Mouse (Mus musculus) CH12.LX (cell line): ENCODE measurements around the gene Kcnc3. TPM values are rescaled to one million over a fixed set of nuclear protein-coding genes. Genes with fewer than 3 reads are reported as not detected.

Experiments
- DNase-seq: peaks from one replicate; pipeline ENCODE4 v3.0.0-alpha.2; 2013; ENCODE audit errors: extremely low read depth
- H3K27ac ChIP-seq: 2 replicates; pipeline ENCODE4 v1.5.1; 2012; ENCODE audit warnings: low read depth, mild to moderate bottlenecking, control low read depth, moderate library complexity; ENCODE audit not compliant: insufficient read depth
- H3K27me3 ChIP-seq: replicated peaks from 2 replicates; pipeline ENCODE3; 2012; ENCODE audit warnings: inconsistent platforms
- H3K36me3 ChIP-seq, 2 experiments: replicated peaks in 1 of 2; 2 replicates each; pipeline versions ENCODE3 to v1.6.1; 2012; ENCODE audit warnings: inconsistent platforms in 1 of 2, low read length in 1 of 2, mild to moderate bottlenecking in 1 of 2, mixed read lengths in 1 of 2, moderate library complexity in 1 of 2; ENCODE audit not compliant: control insufficient read depth in 1 of 2, insufficient read depth in 1 of 2
- H3K4me1 ChIP-seq, 2 experiments: 2 replicates each; pipeline ENCODE4 v1.6.1; 2012; ENCODE audit warnings: inconsistent platforms in 1 of 2, moderate library complexity in 1 of 2; ENCODE audit not compliant: insufficient read depth in 2 of 2, control insufficient read depth in 1 of 2
- H3K4me2 ChIP-seq: 2 replicates; pipeline ENCODE4 v1.6.1; 2012; ENCODE audit warnings: low read depth, mild to moderate bottlenecking, control low read depth; ENCODE audit not compliant: poor library complexity, insufficient read depth, severe bottlenecking
- H3K4me3 ChIP-seq, 3 experiments: fragments of 150-350 bp in 1 of 3; sonication (generic) in 1 of 3; replicated peaks in 1 of 3; 2 replicates each; pipeline versions ENCODE3 to v1.5.1; 2011 to 2012; ENCODE audit warnings: low read depth in 2 of 3, low read length in 2 of 3, mild to moderate bottlenecking in 2 of 3, moderate library complexity in 2 of 3, control low read depth in 1 of 3, improper control_type of control experiment in 1 of 3, inconsistent platforms in 1 of 3, mixed read lengths in 1 of 3; ENCODE audit not compliant: poor library complexity in 1 of 3
- H3K79me2 ChIP-seq: replicated peaks from 2 replicates; pipeline ENCODE4 v1.6.1; 2012; ENCODE audit warnings: mild to moderate bottlenecking, moderate library complexity; ENCODE audit not compliant: control insufficient read depth, poor library complexity, insufficient read depth, severe bottlenecking; ENCODE audit errors: extremely low read depth
- H3K9ac ChIP-seq: 2 replicates; pipeline ENCODE4 v1.6.1; 2012; ENCODE audit warnings: low read depth, mild to moderate bottlenecking, control low read depth, moderate library complexity; ENCODE audit not compliant: insufficient read depth
- H3K9me3 ChIP-seq: replicated peaks from 2 replicates; pipeline ENCODE3; 2012; ENCODE audit warnings: low read length, inconsistent platforms, mixed read lengths
- GABPA ChIP-seq: IDR thresholded peaks from 2 replicates; pipeline ENCODE4 v1.6.1; 2012; ENCODE audit warnings: low read depth, low read length, improper control_type of control experiment, inconsistent platforms; ENCODE audit not compliant: insufficient replicate concordance
- HCFC1 ChIP-seq: IDR thresholded peaks from 2 replicates; pipeline ENCODE4 v1.6.1; 2012; ENCODE audit warnings: low read depth, mild to moderate bottlenecking, inconsistent platforms, low read length, improper control_type of control experiment
- IRF4 ChIP-seq: IDR thresholded peaks from 2 replicates; pipeline ENCODE4 v1.6.1; 2014; ENCODE audit warnings: low read depth, mild to moderate bottlenecking, inconsistent platforms, low read length, improper control_type of control experiment
- JUND ChIP-seq: conservative IDR thresholded peaks from 2 replicates; pipeline ENCODE4 v1.6.1; 2011; ENCODE audit warnings: low read depth, low read length, improper control_type of control experiment
- MAZ ChIP-seq: IDR thresholded peaks from 2 replicates; pipeline ENCODE4 v1.6.1; 2012; ENCODE audit warnings: low read depth, mild to moderate bottlenecking, inconsistent platforms, low read length, improper control_type of control experiment, moderate library complexity
- MYC ChIP-seq: IDR thresholded peaks from 2 replicates; pipeline ENCODE4 v1.6.1; 2011; ENCODE audit warnings: low read depth, mild to moderate bottlenecking, improper control_type of control experiment, low read length
- NRF1 ChIP-seq: IDR thresholded peaks from 2 replicates; pipeline ENCODE4 v1.6.1; 2014; ENCODE audit warnings: low read depth, mild to moderate bottlenecking, inconsistent platforms, low read length, improper control_type of control experiment, moderate library complexity
- PAX5 ChIP-seq: IDR thresholded peaks from 2 replicates; pipeline ENCODE4 v1.6.1; 2012; ENCODE audit warnings: low read length, inconsistent platforms, mixed read lengths
- SIN3A ChIP-seq: IDR thresholded peaks from 2 replicates; pipeline ENCODE4 v1.6.1; 2012; ENCODE audit warnings: low read length, improper control_type of control experiment, inconsistent platforms
- SMC3 ChIP-seq: IDR thresholded peaks from 2 replicates; pipeline ENCODE4 v1.6.1; 2011; ENCODE audit warnings: low read depth, low read length, improper control_type of control experiment
- UBTF ChIP-seq: IDR thresholded peaks from 2 replicates; pipeline ENCODE4 v1.6.1; 2012; ENCODE audit warnings: low read depth, mild to moderate bottlenecking, inconsistent platforms, low read length, improper control_type of control experiment, moderate library complexity
- ZC3H11A ChIP-seq: IDR thresholded peaks from 2 replicates; pipeline ENCODE4 v1.6.1; 2012; ENCODE audit warnings: low read depth, mild to moderate bottlenecking, inconsistent platforms, low read length, improper control_type of control experiment
- ZKSCAN1 ChIP-seq: IDR thresholded peaks from 2 replicates; pipeline ENCODE4 v1.6.1; 2012; ENCODE audit warnings: low read depth, inconsistent platforms, low read length, improper control_type of control experiment, borderline replicate concordance
- ZMIZ1 ChIP-seq: IDR thresholded peaks from 2 replicates; pipeline ENCODE4 v1.6.1; 2012; ENCODE audit warnings: low read depth, mild to moderate bottlenecking, inconsistent platforms, low read length, improper control_type of control experiment
- dilution Hi-C: fragments of 300-500 bp; cut with MboI; formaldehyde crosslinking; loops from 2 replicates; pipeline ENCODE4 v1.14.3; 2020; ENCODE audit warnings: low sequenced_read_pairs; ENCODE audit not compliant: extremely low pct_unique_long_range_greater_than_20kb, extremely low pct_ligation_motif_present
- in situ Hi-C: fragments of 300-500 bp; cut with MboI; formaldehyde crosslinking; loops from 3 replicates; pipeline ENCODE4 v1.14.3; 2019; ENCODE audit warnings: low sequenced_read_pairs, low pct_ligation_motif_present, low pct_unique_long_range_greater_than_20kb, mixed read lengths
- polyA plus RNA-seq: library from polyadenylated mRNA; unstranded; fragments of >175 nt; gene quantifications from 2 replicates; pipeline ENCODE4 v1.2.1, GENCODE M21; 2012; ENCODE audit warnings: low read depth; ENCODE audit not compliant: insufficient read length
- total RNA-seq, 2 experiments: library from RNA; depleted of rRNA; stranded (reverse); fragments of 300-350 nt in 1 of 2; fragments of >200 nt in 1 of 2; gene quantifications; 2 replicates each; pipeline ENCODE4 v1.2.3; 2012 to 2014

The Kcnc3 gene
- total and polyA plus RNA-seq, 3 experiments = 0.31 to 5.6 (median 1.7) TPM

- Histone ChIP-seq H3K4me3 (no peak overlapping the region), H3K9me3 (no peaks in the 10 kb centered on the region), H3K9ac (no peak overlapping the region), H3K36me3 (peaks cover 0 to 22% of the 10 kb centered on the region in 2 experiments), H3K4me1 (peaks cover 9 to 21% of the 10 kb centered on the region in 2 experiments; a peak in 2 of 4 replicates), H3K27ac (no peak overlapping the region), H3K27me3 (no peaks in the 10 kb centered on the region), H3K79me2 (no peaks in the 10 kb centered on the region), H3K4me2 (no peak overlapping the region)
- in situ Hi-C loops = no loop called here
- DNase-seq = no peak
- dilution Hi-C loops = no loop called here
- TF ChIP-seq ZMIZ1 (no peak), ZC3H11A (no peak), MYC (no peak), ZKSCAN1 (no peak), SMC3 (no peak), UBTF (no peak), IRF4 (no peak), PAX5 (no peak)
These were observed 12.0 kb downstream of the Kcnc3 start for GRCm38 (mm10) chr7:44602443-44602842.

DNA sequence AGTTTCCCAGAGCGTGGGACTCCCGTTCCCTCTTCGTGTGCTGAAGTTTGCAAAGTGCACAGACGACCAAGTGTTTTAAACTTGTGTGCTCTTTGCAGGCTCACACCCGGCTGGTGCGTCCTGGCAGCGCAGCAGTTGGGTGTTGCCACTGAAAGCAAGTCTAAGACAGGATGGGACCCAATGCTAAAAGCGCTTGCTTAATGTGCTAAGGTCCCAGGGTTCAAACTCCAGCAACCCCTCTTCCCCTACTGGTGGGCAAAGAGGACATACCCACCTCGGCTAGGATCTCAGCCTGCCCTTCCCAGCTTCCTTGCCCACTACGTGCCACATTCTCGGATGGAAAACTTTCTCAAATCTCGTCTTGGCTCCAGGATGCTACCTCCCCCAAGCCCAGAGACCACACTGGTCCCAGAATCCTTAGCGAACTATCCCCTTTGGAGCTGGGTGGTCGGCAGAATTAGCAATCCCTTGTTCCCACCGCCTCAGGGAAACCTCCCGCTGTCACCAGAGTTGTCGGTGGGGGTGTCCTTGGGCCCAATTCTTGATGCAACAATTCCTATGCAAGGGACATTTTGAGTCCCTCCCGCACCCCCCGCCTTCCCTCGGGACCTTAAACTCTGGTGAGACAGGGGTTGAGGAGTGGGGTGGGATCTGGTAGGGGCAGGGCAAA is 12.9 kb downstream of the Kcnc3 start:
- no peaks in the 10 kb centered on the region for H3K9me3 ChIP-seq
- H3K9ac ChIP-seq = peak overlapping the region; percentile 57
- H3K4me2 ChIP-seq = peak overlapping the region; percentile 81; the same call in 1 of the 2 replicates
- H3K27me3 ChIP-seq = no peaks in the 10 kb centered on the region
- H3K4me3 ChIP-seq = peak overlapping the region; percentile 52 to 57 (median 54)
- H3K36me3 ChIP-seq = peaks cover 0 to 15% of the 10 kb centered on the region in 2 experiments
- TF ChIP-seq MAZ (no peak), HCFC1 (no peak), SIN3A (no peak), JUND (no peak), PAX5 (no peak), NRF1 (no peak), SMC3 (no peak), GABPA (no peak)
- DNase-seq = no peak
- no peaks in the 10 kb centered on the region for H3K79me2 ChIP-seq
- in situ Hi-C loops (no loop called here), dilution Hi-C loops (no loop called here)
- no peak overlapping the region for H3K27ac ChIP-seq
- H3K4me1 ChIP-seq = peaks cover 9 to 21% of the 10 kb centered on the region in 2 experiments; a peak in 2 of 4 replicates
